ENCODE assay signal across 8 mouse cellular contexts in genomic region chr12:112551861-112552375, GRCm38 (mm10). TPM values are rescaled to one million over a fixed set of nuclear protein-coding genes. Genes with fewer than 3 reads are reported as not detected.
DNase-seq lines count a peak whose midpoint lies in the region; ATAC-seq lines count a peak whose summit lies in the region.

No protein-coding gene starts in this region.

- peak; percentile 93 for DNase-seq in ZHBTc4 (ENCODE audit: low read depth, low spot score)
- DNase-seq in cerebellum, postnatal 36 days: peak; percentile 84 to 94
- peak; percentile 95 to 97 for DNase-seq in frontal cortex, postnatal 36 days (ENCODE audit: low spot score in 2 of 2)
- DNase-seq in hindlimb bud, embryonic 11.5 days (ENCODE audit: extremely low spot score, low read depth, low spot score): peak; percentile 72
- peak; percentile 80 to 98 for DNase-seq in left cerebral cortex, adult 9 months (ENCODE audit: low spot score in 2 of 2)
- peak; percentile 89 to 90 for DNase-seq in right cerebral cortex, postnatal 10 days (ENCODE audit: low spot score in 2 of 2)
- DNase-seq in urinary bladder, postnatal 10 days (ENCODE audit: low spot score): peak; percentile 47

- peak; percentile 88 for ATAC-seq in megakaryocyte-erythroid progenitor cell, adult 5-6 weeks (replicated peaks; ENCODE audit: low FRiP score, low TSS enrichment, poor library complexity, severe bottlenecking)

RNA-seq across cellular contexts. Expression of gene Tmem179, which starts 35.4 kb away (rescaled TPM):
- not detected in 2 replicates for total RNA-seq in megakaryocyte-erythroid progenitor cell, adult 5-6 weeks (2014; fragmentation: Nextera tagmentation)
- not detected in 2 replicates for total RNA-seq in megakaryocyte-erythroid progenitor cell, adult 5-6 weeks (2017)

RNA-seq across cellular contexts. Expression of gene Inf2, which starts 36.7 kb away (rescaled TPM):
- 10.8 and 11.3 TPM in 2 replicates for total RNA-seq in megakaryocyte-erythroid progenitor cell, adult 5-6 weeks (2014; fragmentation: Nextera tagmentation)
- 2.4 and 4.6 TPM in 2 replicates for total RNA-seq in megakaryocyte-erythroid progenitor cell, adult 5-6 weeks (2017)

Comparison
In these comparisons a context has a peak if more than half of its experiments do, and no peak if none do; other contexts are left out.
1. Peak in every context shown above with its lines: DNase-seq and ATAC-seq.